Mouse (Mus musculus) left cerebral cortex, adult 11 months (tissue): ENCODE measurements around the gene Stard3.

Experiments used
- DNase-seq: peaks from one replicate; pipeline ENCODE4 v3.0.0; 2022; ENCODE audit warnings: low spot score

Gene Stard3

GRCm38 (mm10) chr11:98348083-98348961 is 9.8 kb upstream of the Stard3 start, which contains the start of gene Ppp1r1b:
Ppp1r1b (plus strand) TSS chr11:98348404.
- no peak for DNase-seq

DNA sequence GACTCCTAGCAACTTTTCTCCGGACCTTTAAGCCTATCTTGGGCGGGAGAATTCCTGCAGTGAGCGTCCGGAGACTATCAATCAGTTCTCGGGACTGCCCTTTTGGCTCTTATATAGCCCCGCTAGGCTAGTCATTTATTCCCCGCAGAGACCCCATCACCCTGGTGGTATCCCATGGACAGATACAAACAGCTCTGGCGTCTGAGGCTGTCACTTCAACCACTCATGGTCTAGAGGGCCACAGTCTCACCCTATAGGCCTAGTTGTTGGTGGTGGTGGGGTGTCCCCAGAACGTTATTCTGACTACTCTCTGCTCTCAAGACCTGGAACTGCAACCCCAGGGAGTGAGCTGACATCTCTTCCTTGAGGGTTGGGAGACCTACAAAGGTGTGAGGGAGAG is 8.9 kb upstream of the Stard3 start:
- no peak for DNase-seq

GRCm38 (mm10) chr11:98352272-98352990 is 5.7 kb upstream of the Stard3 start:
- no peak for DNase-seq

- no peak for DNase-seq
Measured at GRCm38 (mm10) chr11:98353651-98354211, 4.4 kb upstream of the Stard3 start.

- DNase-seq: no peak
Measured at GRCm38 (mm10) chr11:98354445-98354844, 3.7 kb upstream of the Stard3 start.

DNA sequence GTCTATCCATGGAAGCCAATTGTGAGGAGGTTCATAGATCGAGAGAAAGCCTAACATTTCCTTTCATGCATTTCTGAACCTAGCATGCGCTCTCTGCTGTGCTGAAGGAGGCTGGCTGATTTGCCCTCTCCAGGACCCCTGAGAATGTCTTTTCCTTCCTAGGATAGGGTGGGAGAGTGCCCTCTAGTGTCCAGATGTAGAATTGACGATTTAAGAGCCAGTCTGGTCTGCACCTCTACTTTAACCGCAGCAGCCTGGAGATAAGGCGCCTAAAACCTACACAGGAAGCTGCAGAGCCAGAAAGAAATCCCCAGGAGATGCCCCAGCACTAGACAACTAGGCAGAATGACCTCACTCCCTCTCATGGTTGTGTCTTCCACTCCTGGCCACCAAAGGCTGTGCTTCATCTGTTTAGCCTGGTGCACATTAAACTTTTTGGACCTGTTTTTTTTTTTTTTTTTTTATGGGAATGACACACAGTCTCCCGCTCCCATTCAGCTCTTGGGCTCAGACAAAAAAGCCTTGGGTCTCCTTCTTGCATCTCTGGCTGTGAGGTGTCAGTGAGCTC is 2.4 kb upstream of the Stard3 start:
- DNase-seq: no peak

DNA sequence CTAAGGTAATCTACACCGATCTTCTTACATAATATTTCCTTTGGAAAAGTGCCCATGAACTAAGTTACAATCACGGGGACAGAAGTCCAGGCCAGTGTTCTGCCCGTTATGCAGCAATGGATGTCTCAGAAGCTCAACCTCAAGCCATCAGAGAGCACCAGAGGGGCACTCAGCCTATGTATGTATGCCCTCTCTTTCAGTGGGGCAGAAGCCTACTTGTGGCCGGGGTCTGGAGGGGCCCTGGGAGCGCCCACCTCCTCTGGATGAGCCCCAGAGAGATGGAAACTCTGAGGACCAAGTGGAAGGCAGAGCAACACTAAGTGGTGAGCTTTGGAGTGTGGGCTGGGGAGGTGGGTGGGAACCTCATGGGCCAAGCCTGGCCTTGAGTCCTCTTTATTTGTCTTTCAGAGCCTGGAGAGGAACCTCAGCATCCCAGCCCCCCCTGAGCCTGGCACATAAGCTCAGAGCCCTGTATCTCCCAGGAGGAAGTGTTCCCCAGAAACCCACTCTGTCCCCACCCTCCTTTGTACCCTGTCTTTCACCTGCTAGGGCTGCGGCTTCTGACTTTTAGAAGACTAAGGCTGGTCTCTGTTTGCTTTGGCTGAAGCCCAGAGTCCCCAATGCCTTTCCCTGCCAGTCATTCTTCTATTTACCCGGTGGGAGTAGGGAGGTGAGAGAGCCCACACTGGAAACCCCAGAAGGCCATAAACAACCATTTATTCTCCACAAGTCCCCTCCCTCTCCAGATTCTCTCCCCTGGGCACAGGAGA is 1.4 kb upstream of the Stard3 start:
- no peak for DNase-seq

DNA sequence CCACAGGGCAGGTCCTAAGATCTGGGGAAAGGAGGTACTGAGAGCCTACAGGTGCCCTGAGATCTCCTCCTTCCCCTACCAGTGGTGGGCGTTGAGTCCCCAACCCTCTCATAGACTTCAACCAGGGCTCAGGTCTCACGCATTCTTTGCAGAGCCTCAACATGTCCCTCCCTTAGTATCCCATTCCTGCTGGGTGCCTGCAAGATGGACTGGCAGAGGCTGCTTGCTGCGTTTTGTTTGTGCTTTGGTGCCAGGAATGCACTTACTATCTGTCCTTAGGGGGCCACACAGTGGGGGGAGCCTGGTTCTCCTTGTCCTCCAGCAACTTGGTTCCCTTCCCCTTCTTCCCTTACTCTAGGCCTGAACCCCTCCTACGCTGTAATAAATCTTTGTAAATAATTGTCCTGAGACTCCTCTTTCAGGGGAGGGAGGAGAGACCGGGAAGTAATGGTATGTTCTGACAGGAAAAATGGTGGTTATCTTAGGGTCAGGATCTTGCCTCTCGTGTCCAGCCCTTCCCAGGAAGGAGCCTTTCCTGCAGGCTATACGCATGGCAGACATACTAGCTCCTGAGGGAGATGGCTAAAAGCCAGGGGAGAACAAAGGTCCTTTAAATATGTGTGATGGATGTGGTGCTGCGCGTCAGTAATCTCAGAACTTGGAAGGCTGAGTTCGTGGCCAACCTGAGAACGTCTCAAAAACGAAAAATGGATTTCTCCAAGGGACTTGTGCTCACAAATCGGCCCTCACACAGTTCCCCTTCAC is 590 bp upstream of the Stard3 start:
- DNase-seq: no peak

DNA sequence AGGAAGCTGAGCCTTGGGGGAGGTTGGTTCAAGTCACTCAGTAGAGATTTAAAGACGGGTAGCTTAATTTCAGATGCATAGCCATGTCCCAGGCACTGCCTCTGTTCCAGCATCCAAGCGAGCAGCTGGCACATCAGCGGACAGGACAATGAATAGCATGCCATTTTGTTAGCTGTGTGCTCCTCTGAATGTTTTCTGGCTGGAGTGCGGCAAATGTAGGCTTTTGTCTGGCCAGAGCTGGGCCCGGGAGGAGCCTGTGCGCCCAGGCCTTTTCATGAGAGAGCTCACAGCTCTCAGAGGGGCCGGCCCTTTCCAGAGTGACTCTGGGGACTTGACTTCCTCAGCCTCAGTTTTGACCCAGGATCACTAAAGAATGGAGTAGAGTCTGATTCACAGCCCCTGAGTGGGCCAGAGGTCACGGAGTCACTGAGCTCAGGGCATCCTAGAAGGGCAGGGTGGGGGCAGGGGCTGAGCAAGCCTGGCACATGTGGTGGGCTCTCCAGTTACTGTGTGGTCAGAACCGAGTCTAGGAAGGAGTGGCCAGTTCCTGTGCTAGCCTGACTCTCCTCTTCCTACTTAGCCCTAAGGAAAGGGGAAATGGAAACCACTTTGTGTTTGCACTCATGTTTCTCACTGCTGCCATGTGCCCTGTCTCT is 2.8 kb downstream of the Stard3 start:
- DNase-seq: no peak

GRCm38 (mm10) chr11:98363817-98364216 is 5.6 kb downstream of the Stard3 start:
- no peak for DNase-seq

- DNase-seq: no peak
Measured at GRCm38 (mm10) chr11:98364410-98364809, 6.2 kb downstream of the Stard3 start.

DNA sequence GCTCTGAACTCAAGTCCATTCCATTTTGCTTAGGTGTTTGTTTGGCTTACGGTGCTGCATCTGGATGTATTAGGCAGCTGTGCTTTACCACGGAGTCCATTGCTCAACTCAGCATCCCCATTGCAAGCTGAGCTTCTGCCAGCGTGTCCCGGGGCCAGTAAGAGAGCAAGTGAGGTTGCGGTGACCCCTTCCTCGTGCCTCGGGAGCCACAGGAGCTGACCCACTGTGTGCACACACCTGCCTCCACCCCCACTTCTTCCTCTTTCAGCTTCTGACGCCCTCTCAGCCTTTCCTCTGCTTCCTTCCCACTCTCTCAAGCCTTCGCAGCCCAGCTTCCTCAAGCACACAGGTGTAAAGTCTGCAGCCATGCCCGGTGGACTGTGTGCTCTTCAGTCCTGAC is 8.1 kb downstream of the Stard3 start:
- DNase-seq: no peak

GRCm38 (mm10) chr11:98367171-98367862 is 9.1 kb downstream of the Stard3 start:
- DNase-seq: no peak

DNA sequence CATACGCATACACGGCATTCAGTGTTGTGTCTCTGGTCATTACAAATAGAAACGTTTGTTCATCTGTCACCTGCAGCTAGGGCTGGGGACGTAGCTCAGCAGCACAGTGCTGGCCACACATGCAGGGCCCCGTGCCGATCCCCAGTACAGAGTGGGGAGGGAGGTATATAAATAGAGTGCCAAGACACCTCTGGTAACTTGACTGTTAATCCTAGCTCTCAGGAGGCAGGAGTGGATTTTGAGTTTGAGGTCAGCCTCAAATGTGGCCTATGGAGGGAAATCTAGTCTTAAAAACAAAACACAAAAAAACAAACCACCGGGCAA is 9.7 kb downstream of the Stard3 start:
- DNase-seq: no peak

GRCm38 (mm10) chr11:98369337-98369736 is 11.2 kb downstream of the Stard3 start:
- DNase-seq: no peak

DNA sequence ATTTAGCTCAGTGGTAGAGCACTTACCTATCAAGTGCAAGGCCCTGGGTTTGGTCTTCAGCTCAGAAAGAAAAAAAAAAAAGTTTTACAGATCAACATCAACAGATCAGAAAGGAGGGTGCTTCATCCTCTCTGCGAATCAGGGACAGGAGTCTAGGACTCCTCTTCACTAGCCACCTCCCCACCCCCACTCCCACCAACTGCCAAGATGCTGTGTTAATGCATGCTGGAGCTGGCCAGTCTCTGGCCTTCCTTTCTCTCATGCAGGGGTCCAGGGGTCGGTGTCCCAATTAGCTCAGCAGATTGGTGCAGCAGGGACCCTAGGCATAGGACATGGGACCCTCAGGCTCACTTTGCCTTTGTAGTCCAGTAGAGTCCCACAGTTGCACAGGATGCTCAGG is 12.4 kb downstream of the Stard3 start:
- no peak for DNase-seq

DNA sequence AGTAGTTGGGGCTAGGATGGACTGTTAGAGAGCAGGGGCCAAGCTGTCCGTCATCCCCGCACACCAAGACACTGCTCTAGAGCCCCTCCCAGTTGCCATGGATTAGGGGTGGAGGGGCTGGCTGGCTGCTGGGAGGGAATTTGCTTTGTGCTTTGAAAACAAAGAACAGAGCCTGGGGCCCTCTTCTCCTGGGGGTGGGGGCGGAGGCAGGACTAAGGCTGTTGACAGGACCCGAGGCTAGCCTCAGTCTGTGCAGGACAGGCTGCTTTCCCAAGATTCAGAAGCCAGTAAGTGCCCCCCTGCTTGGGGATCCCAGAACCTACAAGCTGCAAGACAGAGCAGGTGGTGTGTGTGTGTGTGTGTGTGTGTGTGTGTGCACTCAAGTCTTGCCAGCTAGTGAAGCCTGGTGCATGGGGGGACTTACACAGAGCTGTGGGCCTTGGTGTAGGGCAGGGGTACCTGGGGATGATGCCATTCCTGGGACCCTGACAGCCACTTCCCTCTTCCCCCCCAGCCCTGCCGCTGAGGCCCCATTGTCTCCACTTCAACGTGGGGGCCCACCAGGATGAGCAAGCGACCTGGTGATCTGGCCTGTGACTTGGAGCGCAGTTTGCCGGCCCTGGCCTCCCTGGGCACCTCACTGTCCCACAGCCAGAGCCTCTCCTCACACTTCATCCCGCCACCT is 13.5 kb downstream of the Stard3 start:
- no peak for DNase-seq

DNA sequence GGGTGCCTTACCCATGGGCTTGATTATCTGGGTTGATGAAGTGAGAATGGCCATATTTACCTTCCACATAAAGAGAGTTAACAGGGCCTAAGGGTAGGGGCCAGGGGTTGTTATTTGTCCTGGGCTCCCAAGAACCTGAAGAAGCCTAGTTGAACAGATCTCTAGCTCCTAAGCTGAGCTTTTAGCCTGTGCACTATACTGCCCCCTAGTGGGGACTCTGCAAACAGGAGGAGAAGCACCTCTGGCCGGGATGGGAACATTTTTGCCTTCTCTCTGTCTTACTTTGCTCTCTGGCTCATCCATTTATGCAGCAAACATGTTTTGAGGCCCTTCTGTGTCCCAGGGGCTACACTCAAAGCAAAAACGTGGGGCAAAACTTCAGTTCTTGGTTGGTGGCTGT is 14.2 kb downstream of the Stard3 start:
- no peak for DNase-seq

- no peak for DNase-seq
Measured at GRCm38 (mm10) chr11:98373244-98373643, 15.1 kb downstream of the Stard3 start.

DNA sequence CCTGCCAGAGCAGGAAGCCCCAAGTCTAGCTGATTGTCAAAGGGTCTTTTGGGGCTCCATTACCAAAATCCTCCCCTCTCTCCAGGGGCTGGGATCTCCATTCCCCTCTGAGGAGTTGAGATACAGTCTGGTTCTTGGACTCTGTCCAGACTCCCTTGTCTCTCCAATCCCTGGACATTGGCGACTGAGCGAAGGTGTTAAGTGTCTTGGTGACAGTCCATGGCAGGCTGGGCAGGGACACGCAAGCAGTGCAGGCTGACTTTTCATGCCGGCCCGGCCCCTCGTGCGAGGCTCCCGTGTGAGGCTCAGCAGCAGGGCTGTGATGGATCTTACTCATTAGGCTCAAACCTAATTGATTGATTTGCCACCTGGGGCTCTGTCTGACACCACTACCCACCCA is 16.1 kb downstream of the Stard3 start:
- no peak for DNase-seq
